Mouse (Mus musculus): ENCODE measurements around the gene Ahsg.

- TF ChIP-seq REST (IDR thresholded peaks at IDR 0.05; ENCODE audit: insufficient read depth, insufficient read length) (no peak), MYOG (IDR thresholded peaks at IDR 0.05; ENCODE audit: control insufficient read depth in 1 of 3, insufficient read depth in 1 of 3, insufficient read length in 2 of 3, low read depth in 2 of 3) (no peak), E2F4 (IDR thresholded peaks at IDR 0.05; ENCODE audit: insufficient read depth) (no peak), MYOD1 (IDR thresholded peaks at IDR 0.05; ENCODE audit: control insufficient read depth in 1 of 3, insufficient read length in 2 of 3, low read depth in 2 of 3) (no peak), SRF (IDR thresholded peaks at IDR 0.05; ENCODE audit: control insufficient read depth, insufficient read length, low read depth) (no peak), POLR2A (IDR thresholded peaks at IDR 0.05; ENCODE audit: insufficient read length, low read depth) (no peak), CEBPB (IDR thresholded peaks at IDR 0.05; ENCODE audit: insufficient read depth, poor library complexity, severe bottlenecking) (no peak), MAX (IDR thresholded peaks at IDR 0.05; ENCODE audit: low read depth) (no peak)
Observed at GRCm38 (mm10) chr16:22883441-22883840, 7.6 kb upstream of the Ahsg start.

All from myocyte (in vitro differentiated cells).